Mouse (Mus musculus) right cerebral cortex, adult 2 months (tissue): ENCODE data around the gene Csf2ra.
"Not testable (repeated sequence)": the region's sequence is repeated elsewhere in the genome, so short reads cannot be mapped to it uniquely, and the experiment has no call there.

Experiments used
- DNase-seq, 2 experiments: peaks; one replicate each; pipeline ENCODE4 v3.0.0; 2021 to 2022; ENCODE audit warnings: low spot score in 2 of 2

Gene Csf2ra

DNA sequence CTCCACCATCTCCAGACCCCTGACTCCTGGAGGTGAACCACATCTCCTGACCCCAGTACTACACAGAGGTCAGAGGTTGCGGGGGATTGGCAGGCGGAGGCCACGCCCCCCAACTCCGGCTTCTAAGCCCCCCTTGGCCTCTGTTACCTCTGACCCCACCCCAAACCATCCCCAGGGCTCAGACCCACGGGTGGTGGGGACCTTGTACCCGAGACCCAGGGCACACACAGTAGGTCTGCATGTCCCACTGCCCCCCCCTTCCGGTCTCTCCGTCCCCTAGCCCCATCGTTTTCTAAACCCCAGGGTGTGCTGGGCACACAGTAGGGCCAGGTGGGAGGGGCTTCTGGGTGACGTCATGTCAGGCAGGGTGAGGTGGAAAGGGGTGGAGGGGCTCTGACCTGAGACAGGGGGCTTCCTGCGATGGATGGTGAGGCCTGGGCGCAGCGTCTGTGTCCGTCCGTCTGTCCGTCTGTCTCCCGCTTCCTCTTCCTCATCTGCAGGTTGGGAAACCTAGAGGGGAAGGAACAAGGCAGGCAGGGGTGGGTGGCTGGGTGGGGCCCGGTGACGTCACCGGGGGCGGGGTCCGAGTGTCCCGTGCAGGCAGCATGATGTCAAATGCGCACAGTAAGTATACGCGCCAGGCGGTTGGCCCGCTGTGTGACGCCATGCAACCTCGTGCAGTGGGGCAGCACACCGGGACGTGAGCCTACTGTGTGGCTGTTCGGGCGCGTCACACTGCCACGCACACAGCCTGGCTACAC, at the start of gene Csf2ra:
Gene Csf2ra, minus strand, starts transcription at position 489 of the 761 bp plus-strand sequence.
- peak in 1 of 2 experiments; percentile 8 for DNase-seq

- no peak for DNase-seq
Measured at GRCm38 (mm10) chr19:61275446-61275845, 47.2 kb upstream of the Csf2ra start.

DNA sequence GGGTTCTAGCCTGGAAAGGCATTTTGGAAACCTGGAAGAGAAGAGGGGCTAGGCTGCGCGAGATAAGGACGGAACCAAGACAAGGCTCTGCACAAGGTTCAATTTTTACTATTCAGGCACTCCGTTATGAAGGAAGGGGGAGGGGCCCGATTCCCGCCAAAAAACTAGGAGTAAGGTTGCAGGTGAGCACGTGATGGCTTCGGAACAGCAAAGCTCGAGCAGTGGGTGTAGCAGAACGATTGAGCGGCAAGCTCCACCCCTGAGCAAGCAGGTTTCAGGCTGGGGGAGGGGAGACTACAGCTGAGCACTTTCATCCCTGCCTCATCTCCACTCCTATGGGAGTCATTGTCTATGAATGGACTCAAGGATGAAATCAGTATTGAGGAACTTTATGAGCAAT, 40.9 kb upstream of the Csf2ra start:
- DNase-seq = not testable (repeated sequence)

DNA sequence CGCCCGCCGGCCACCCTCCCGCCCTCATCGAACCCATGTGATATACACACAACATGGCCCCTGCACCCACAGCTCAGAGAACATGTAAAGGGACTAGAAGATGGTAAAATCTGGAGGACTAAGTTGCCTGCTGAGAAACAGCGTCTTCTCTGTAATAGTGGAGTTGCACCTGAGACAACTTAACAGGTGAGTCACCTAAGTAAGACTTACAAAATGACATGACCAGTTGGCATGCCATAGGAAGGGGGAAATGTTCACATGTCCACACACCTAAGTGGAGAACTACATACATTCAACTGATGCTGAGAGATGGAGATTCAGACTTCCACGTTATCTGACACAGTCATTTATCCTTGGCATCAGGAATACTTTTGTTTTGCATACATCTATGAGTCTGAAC, 38.9 kb upstream of the Csf2ra start:
- DNase-seq = no peak

DNA sequence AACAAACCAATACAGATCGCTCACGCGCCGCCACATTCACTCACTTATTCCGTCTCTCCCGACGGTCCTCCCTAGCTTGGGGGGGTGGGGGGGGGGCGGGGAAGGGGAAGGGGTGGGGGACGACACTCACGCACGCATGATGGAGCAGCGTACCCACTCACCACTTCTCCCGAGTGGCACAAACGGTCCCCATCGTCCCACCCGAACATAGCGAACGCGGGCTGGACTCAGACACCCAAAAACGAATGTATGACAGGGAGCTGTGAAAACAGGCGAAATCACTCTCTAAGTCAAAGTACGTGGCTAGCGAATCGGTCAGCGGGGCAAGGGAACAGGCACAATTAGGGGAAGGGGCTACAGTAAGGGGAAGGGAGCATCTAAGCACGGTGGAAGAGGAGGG, 38.4 kb upstream of the Csf2ra start:
- peak; percentile 12 to 33 for DNase-seq

DNA sequence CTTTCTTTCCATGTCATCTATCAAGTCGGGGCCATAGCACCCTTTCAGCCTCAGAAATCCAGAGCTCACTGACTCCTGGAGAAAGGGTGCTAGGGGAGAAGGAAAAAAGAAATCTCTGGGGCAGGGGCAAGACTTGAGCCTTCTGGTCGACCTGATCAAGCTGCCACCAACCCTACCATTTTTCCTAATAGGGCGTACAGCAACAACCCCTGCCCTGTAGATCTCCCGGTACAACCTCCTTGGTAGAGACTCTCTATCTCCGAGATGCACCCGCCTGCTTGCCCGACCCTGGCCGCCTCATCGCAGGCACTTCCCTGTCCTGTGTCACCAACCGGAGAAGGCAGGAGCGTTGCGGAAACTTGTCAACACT, 38.0 kb upstream of the Csf2ra start:
- peak; percentile 8 to 22 for DNase-seq

DNA sequence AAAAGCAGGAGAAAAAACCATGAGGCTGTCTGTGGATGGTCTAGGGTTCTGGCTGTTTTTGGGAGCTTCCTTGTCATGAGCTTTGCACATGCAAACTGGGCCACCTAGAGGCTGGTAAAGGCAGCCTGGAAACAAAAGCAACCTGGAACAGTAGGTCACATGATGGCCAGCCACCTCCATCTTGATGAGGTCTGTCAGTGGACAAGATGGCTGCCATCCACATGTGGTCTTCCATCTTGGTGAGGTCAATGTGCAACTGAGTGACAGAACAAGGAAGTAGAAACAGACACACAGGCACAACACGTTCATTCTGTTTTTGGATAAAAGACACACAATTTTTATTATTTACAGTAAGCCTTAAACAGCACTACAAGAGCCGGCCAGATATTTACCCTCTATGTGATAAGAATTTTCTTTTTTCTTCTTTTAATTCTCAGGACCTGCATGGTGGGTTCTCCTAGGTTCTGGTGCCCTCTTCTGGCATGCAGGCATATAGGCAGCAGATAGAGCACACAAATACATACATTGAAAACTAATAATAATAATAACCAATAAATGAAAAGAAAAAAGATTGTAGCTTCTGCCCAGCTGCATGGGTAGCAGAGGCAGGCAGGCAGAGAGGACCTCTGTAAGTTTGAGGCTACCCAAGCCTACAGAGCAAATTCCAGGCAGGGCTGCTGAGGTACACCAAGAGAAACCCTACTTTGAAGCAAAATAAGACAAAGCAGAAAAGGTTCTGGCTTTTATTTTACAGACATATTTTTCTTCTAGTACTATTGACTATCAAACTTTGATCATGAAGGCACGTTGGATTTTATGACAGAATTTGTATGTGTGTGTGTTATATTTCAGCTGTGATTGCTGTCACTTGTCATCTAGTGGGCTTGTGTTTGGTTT, 37.4 kb upstream of the Csf2ra start:
- peak; percentile 47 to 48 for DNase-seq

DNA sequence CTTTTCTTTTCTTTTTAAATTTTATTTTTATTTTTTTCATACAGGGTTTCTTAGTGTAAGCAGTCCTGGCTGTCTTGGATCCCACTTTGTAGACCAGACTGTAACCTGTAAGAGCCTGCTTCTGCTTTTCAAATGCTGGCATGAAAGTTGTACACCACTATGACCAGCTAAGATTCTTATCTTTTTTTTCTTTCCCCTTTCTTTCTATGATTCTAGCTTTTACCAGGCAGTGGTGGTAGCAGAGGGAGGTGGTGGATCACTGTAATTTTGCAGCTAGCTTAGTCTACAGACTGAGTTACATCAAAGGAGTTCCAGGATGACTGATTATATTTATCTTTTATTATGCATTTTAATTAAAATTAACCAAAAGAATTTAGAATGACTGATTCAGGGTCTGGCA, 36.7 kb upstream of the Csf2ra start:
- DNase-seq = no peak

- no peak for DNase-seq
Measured at GRCm38 (mm10) chr19:61264227-61264626, 36.0 kb upstream of the Csf2ra start.

- DNase-seq = no peak
Measured at GRCm38 (mm10) chr19:61261241-61261640, 33.0 kb upstream of the Csf2ra start.

- DNase-seq = no peak
Measured at GRCm38 (mm10) chr19:61257733-61258132, 29.5 kb upstream of the Csf2ra start.

DNA sequence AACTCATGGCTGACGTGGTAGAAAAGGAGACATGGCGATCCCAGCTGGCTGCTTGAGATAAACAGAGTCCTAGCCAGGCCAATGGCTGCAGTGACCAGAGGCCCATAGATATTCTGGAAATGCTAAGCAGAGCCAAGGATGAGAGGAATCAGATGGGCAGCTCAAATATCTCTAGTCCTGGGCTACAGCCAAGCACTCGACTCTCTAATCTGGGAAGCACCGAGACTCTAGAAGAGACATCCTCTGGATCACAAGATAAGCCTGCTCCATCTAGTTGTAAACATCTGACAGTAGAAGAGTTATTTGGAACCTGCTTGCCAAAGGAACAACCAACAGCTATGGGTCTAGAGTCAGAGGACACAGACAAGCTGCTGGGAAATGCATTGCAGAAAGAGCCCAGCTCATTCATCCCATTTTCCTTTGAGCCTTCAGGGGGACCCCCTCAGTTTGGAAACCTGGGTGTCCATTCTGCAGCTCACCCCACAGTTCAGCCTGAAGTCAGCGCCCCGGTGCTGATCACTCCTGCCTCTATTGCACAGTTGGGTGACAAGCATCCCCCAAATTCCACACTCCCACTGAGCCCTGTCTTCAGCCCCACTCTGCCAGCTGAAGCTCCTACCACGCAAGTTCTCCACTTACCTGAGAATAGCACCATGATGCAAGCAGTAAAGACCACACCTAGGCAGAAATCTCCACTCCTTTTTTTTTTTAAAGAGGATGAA, 28.1 kb upstream of the Csf2ra start:
- DNase-seq = no peak

- DNase-seq = not testable (repeated sequence)
Measured at GRCm38 (mm10) chr19:61247334-61247733, 19.1 kb upstream of the Csf2ra start.

GRCm38 (mm10) chr19:61244721-61245436, 16.6 kb upstream of the Csf2ra start:
- no peak for DNase-seq

DNA sequence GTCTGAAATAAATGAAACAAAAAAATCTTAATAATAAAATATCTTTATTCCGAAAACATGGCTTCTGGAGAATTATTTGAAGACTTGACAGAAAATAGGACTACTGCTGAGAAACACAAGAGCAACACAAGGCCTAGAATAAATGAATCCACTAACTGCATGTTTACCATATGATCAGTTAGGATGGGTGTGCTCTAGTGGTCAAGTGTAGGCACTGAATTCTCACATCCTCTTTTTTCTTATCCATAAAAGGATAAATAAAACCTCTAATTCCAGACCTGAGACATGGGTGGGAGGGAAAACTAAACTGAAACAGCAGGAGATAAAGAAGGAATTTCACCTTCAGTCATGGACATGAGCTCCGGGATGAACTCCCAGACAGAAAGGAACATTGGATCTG, 9.7 kb upstream of the Csf2ra start:
- DNase-seq = no peak

- DNase-seq = no peak
Measured at GRCm38 (mm10) chr19:61234532-61234931, 6.3 kb upstream of the Csf2ra start.

- DNase-seq = peak; percentile 84 to 88
Measured at GRCm38 (mm10) chr19:61226928-61227854, 1.0 kb downstream of the Csf2ra start.

GRCm38 (mm10) chr19:61226401-61226927, 1.8 kb downstream of the Csf2ra start:
- peak; percentile 74 to 75 for DNase-seq

- DNase-seq = peak; percentile 88 to 91
Measured at GRCm38 (mm10) chr19:61225526-61226400, 2.5 kb downstream of the Csf2ra start.
